Mouse (Mus musculus) MEL (cell line): ENCODE data around the gene Amz1. TPM values are rescaled to one million over a fixed set of nuclear protein-coding genes. Genes with fewer than 3 reads are reported as not detected.

Source experiments
- DNase-seq: peaks from one replicate; pipeline ENCODE4 v3.0.0; 2011; ENCODE audit warnings: low read depth, low spot score
- H3K27ac ChIP-seq: 2 replicates; pipeline ENCODE4 v1.5.1; 2012; ENCODE audit warnings: low read depth, mild to moderate bottlenecking, control low read depth, low read length, moderate library complexity; ENCODE audit not compliant: control insufficient read depth
- H3K27me3 ChIP-seq, 2 experiments: fragments of 150-350 bp in 1 of 2; sonication (generic) in 1 of 2; 2 replicates each; pipeline ENCODE4 v1.6.1; 2012; ENCODE audit warnings: low read length in 2 of 2, mild to moderate bottlenecking in 2 of 2, improper control_type of control experiment in 1 of 2, moderate library complexity in 1 of 2; ENCODE audit not compliant: insufficient read depth in 2 of 2, control insufficient read depth in 1 of 2
- H3K36me3 ChIP-seq, 2 experiments: 2 replicates each; pipeline ENCODE4 v1.6.1; 2012 to 2014; ENCODE audit warnings: low read length in 2 of 2, improper control_type of control experiment in 1 of 2, inconsistent platforms in 1 of 2, mild to moderate bottlenecking in 1 of 2; ENCODE audit not compliant: insufficient read depth in 2 of 2, control insufficient read depth in 1 of 2
- H3K4me1 ChIP-seq, 2 experiments: fragments of 150-350 bp in 1 of 2; sonication (generic) in 1 of 2; 2 replicates each; pipeline ENCODE4 v1.6.1; 2012; ENCODE audit warnings: low read length in 2 of 2, improper control_type of control experiment in 1 of 2, mild to moderate bottlenecking in 1 of 2; ENCODE audit not compliant: insufficient read depth in 2 of 2, control insufficient read depth in 1 of 2
- H3K4me3 ChIP-seq, 2 experiments: fragments of 150-350 bp in 1 of 2; sonication (generic) in 1 of 2; 2 replicates each; pipeline ENCODE4 v1.5.1; 2012; ENCODE audit warnings: low read depth in 2 of 2, low read length in 2 of 2, mild to moderate bottlenecking in 2 of 2, moderate library complexity in 2 of 2, control low read depth in 1 of 2, improper control_type of control experiment in 1 of 2; ENCODE audit not compliant: control insufficient read depth in 1 of 2, insufficient read depth in 1 of 2
- H3K79me2 ChIP-seq: 2 replicates; pipeline ENCODE4 v1.6.1; 2012; ENCODE audit warnings: mild to moderate bottlenecking, low read length, moderate library complexity; ENCODE audit not compliant: control insufficient read depth, poor library complexity, insufficient read depth
- H3K9ac ChIP-seq: 2 replicates; pipeline ENCODE4 v1.6.1; 2012; ENCODE audit warnings: low read depth, mild to moderate bottlenecking, control low read depth, low read length, moderate library complexity; ENCODE audit not compliant: control insufficient read depth, poor library complexity, severe bottlenecking
- H3K9me3 ChIP-seq: fragments of 150-350 bp; sonication (generic); replicated peaks from 2 replicates; pipeline ENCODE4 v1.6.1; 2012; ENCODE audit warnings: mild to moderate bottlenecking, low read length, improper control_type of control experiment, moderate library complexity; ENCODE audit not compliant: insufficient read depth
- BHLHE40 ChIP-seq: IDR thresholded peaks from 2 replicates; pipeline ENCODE4 v1.6.1; 2012; ENCODE audit warnings: low read depth, mild to moderate bottlenecking, inconsistent platforms, low read length, improper control_type of control experiment, borderline replicate concordance
- CTCF ChIP-seq, 3 experiments: IDR thresholded peaks in 2 of 3; conservative IDR thresholded peaks in 1 of 3; 2 replicates each; pipeline ENCODE4 v1.5.1; 2011 to 2012; ENCODE audit warnings: low read length in 3 of 3, low read depth in 2 of 3, mild to moderate bottlenecking in 2 of 3, improper control_type of control experiment in 1 of 3, inconsistent platforms in 1 of 3, mixed read lengths in 1 of 3, moderate library complexity in 1 of 3; ENCODE audit not compliant: control insufficient read depth in 1 of 3, insufficient read depth in 1 of 3, poor library complexity in 1 of 3, severe bottlenecking in 1 of 3
- E2F4 ChIP-seq: IDR thresholded peaks from 2 replicates; pipeline ENCODE4 v1.6.1; 2011; ENCODE audit warnings: low read depth, low read length, improper control_type of control experiment, borderline replicate concordance
- ELF1 ChIP-seq: IDR thresholded peaks from 2 replicates; pipeline ENCODE4 v1.6.1; 2014; ENCODE audit warnings: low read depth, mild to moderate bottlenecking, inconsistent platforms, low read length, improper control_type of control experiment, moderate library complexity
- GABPA ChIP-seq: IDR thresholded peaks from 2 replicates; pipeline ENCODE4 v1.6.1; 2012; ENCODE audit warnings: low read depth, mild to moderate bottlenecking, inconsistent platforms, low read length, improper control_type of control experiment, moderate library complexity
- KAT2A ChIP-seq: conservative IDR thresholded peaks from 2 replicates; pipeline ENCODE4 v1.6.1; 2012; ENCODE audit warnings: low read depth, low read length, improper control_type of control experiment, inconsistent platforms
- MAX ChIP-seq: IDR thresholded peaks from 2 replicates; pipeline ENCODE4 v1.6.1; 2011; ENCODE audit warnings: low read length, improper control_type of control experiment
- MEF2A ChIP-seq: IDR thresholded peaks from 2 replicates; pipeline ENCODE4 v1.6.1; 2014; ENCODE audit warnings: low read depth, mild to moderate bottlenecking, inconsistent platforms, low read length, improper control_type of control experiment; ENCODE audit not compliant: poor library complexity, insufficient replicate concordance, severe bottlenecking; ENCODE audit errors: extremely low read depth
- MXI1 ChIP-seq: IDR thresholded peaks from 2 replicates; pipeline ENCODE4 v1.6.1; 2011; ENCODE audit warnings: mild to moderate bottlenecking, low read depth, low read length, improper control_type of control experiment
- MYB ChIP-seq: IDR thresholded peaks from 2 replicates; pipeline ENCODE4 v1.6.1; 2011; ENCODE audit warnings: mild to moderate bottlenecking, low read depth, low read length, improper control_type of control experiment
- NRF1 ChIP-seq: IDR thresholded peaks from 2 replicates; pipeline ENCODE4 v1.6.1; 2014; ENCODE audit warnings: low read depth, mild to moderate bottlenecking, inconsistent platforms, low read length, improper control_type of control experiment, moderate library complexity; ENCODE audit not compliant: poor library complexity, insufficient read depth, severe bottlenecking
- POLR2AphosphoS5 ChIP-seq: IDR thresholded peaks from 2 replicates; pipeline ENCODE4 v1.6.1; 2012; ENCODE audit warnings: low read depth, borderline replicate concordance, mild to moderate bottlenecking, inconsistent platforms, low read length, moderate library complexity, mixed read lengths
- RAD21 ChIP-seq: IDR thresholded peaks from 2 replicates; pipeline ENCODE4 v1.6.1; 2011; ENCODE audit warnings: mild to moderate bottlenecking, low read depth, low read length, improper control_type of control experiment
- SMC3 ChIP-seq: IDR thresholded peaks from 2 replicates; pipeline ENCODE4 v1.6.1; 2011; ENCODE audit warnings: low read depth, low read length, improper control_type of control experiment
- TBP ChIP-seq: IDR thresholded peaks from 2 replicates; pipeline ENCODE4 v1.8.0; 2011; ENCODE audit warnings: low read depth, low read length, improper control_type of control experiment
- TCF12 ChIP-seq: IDR thresholded peaks from 2 replicates; pipeline ENCODE4 v1.6.1; 2014; ENCODE audit warnings: low read depth, mild to moderate bottlenecking, inconsistent platforms, low read length, improper control_type of control experiment, moderate library complexity
- ZC3H11A ChIP-seq: IDR thresholded peaks from 2 replicates; pipeline ENCODE4 v1.6.1; 2012; ENCODE audit warnings: low read depth, mild to moderate bottlenecking, inconsistent platforms, low read length, improper control_type of control experiment
- polyA plus RNA-seq, 2 experiments: library from polyadenylated mRNA; stranded (reverse) in 1 of 2; unstranded in 1 of 2; fragments of >175 nt in 1 of 2; fragments of >200 nt in 1 of 2; gene quantifications; 2 replicates each; pipeline versions ENCODE4 v1.2.1 to v1.2.4; 2012; ENCODE audit warnings: low replicate concordance in 2 of 2, low read depth in 1 of 2; ENCODE audit not compliant: insufficient read length in 2 of 2, insufficient read depth in 1 of 2, missing spikeins in 1 of 2
- total RNA-seq: library from RNA; depleted of rRNA; stranded (reverse); fragments of 300-350 nt; gene quantifications from 2 replicates; pipeline ENCODE4 v1.2.3, GENCODE M21; 2012

Amz1 gene
- total and polyA plus RNA-seq, 3 experiments, result 0.68 to 1.7 TPM; not detected in 1

DNA sequence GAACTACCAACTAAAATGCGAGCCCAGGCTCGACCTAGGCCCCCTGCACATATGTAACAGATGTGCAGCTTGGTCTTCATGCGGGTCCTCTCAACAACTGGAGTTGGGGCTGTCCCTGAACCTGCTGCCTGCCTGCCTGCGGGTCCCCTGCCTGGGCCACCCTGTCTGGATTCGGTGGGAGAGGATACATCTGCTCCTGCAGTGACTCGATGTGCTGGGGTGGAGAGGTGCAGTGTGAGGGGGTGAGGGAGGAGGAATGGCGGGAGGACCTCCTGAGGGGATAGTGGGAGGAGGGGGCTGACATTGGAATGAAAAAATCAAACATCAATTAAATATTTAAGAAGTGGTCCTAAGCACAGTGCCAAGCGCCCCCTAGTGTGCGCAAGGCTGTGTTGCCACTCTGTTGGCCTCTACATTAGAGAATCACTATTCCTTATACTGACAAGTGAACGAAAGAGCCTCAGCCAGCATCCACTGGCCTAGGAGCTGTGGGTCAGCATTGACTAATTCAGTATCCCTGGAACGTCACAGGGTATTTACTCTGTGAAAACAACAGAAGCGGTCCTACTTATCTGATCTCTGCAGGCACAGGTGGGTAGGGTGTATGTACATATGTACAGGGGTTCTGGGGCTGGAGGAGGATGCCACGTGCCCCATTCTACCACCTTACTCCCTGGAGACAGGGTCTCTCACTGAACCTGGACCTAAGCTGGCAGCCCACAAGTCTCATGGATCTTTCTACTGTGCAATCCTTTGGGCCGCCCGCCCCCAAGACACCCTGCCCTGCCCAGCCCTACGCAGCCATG lies 39.4 kb upstream of the Amz1 start:
- TF ChIP-seq GABPA (no peak), RAD21 (peak; percentile 76), ZC3H11A (peak; percentile 48; the same call in 1 of the 2 replicates), CTCF (IDR thresholded peaks at IDR 0.05 in 2 of 3, conservative IDR thresholded peaks at IDR 0.05 in 1 of 3; ENCODE audit: control insufficient read depth in 1 of 3, insufficient read depth in 1 of 3, low read depth in 2 of 3, low read length in 3 of 3, poor library complexity in 1 of 3, severe bottlenecking in 1 of 3) (peak; percentile 83 to 89 (median 85)), SMC3 (peak; percentile 76), BHLHE40 (no peak), MAX (no peak)
- Histone ChIP-seq H3K27ac (no peak overlapping the region), H3K79me2 (no peaks in the 10 kb centered on the region), H3K27me3 (no peaks in the 10 kb centered on the region), H3K36me3 (no peaks in the 10 kb centered on the region), H3K9ac (no peak overlapping the region), H3K4me3 (no peak overlapping the region), H3K4me1 (no peaks in the 10 kb centered on the region), H3K9me3 (no peaks in the 10 kb centered on the region)
- peak; percentile 66 for DNase-seq

DNA sequence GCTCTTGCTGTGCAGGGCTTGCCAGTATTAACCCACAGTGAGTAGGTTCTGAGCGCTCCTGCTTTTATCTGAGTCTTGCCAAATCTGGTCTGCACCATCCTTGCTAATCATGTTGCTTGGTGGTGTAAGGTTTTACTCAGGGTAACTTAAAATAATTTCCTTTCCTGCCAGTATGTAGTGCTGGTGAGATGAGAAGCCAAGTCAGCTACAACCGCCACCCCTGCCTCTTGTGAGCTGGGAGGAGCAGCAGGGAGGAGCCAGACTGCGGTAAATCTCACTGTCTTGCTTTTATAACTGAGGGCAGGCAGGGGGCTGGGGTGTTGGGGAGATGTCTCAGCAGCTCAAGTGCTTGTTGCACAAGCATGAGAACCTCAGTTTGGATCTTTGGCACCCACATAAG lies 35.5 kb upstream of the Amz1 start:
- no peaks in the 10 kb centered on the region for H3K9me3 ChIP-seq
- no peak overlapping the region for H3K9ac ChIP-seq
- H3K27me3 ChIP-seq, result no peaks in the 10 kb centered on the region
- no peaks in the 10 kb centered on the region for H3K4me1 ChIP-seq
- no peaks in the 10 kb centered on the region for H3K79me2 ChIP-seq
- TF ChIP-seq KAT2A, result no peak
- TF ChIP-seq MEF2A, result no peak
- no peak for TF ChIP-seq SMC3
- TF ChIP-seq MXI1, result no peak
- TF ChIP-seq E2F4, result no peak
- TF ChIP-seq RAD21, result no peak
- no peak for TF ChIP-seq BHLHE40
- no peak for TF ChIP-seq ELF1
- no peak for TF ChIP-seq NRF1
- no peak for TF ChIP-seq MYB
- no peak for TF ChIP-seq TBP
- no peak for TF ChIP-seq POLR2AphosphoS5
- no peak for TF ChIP-seq TCF12
- H3K27ac ChIP-seq, result no peak overlapping the region
- no peaks in the 10 kb centered on the region for H3K36me3 ChIP-seq
- no peak for DNase-seq
- H3K4me3 ChIP-seq, result no peak overlapping the region
